Mouse (Mus musculus): ENCODE measurements around the gene Rasgrf2.

DNA sequence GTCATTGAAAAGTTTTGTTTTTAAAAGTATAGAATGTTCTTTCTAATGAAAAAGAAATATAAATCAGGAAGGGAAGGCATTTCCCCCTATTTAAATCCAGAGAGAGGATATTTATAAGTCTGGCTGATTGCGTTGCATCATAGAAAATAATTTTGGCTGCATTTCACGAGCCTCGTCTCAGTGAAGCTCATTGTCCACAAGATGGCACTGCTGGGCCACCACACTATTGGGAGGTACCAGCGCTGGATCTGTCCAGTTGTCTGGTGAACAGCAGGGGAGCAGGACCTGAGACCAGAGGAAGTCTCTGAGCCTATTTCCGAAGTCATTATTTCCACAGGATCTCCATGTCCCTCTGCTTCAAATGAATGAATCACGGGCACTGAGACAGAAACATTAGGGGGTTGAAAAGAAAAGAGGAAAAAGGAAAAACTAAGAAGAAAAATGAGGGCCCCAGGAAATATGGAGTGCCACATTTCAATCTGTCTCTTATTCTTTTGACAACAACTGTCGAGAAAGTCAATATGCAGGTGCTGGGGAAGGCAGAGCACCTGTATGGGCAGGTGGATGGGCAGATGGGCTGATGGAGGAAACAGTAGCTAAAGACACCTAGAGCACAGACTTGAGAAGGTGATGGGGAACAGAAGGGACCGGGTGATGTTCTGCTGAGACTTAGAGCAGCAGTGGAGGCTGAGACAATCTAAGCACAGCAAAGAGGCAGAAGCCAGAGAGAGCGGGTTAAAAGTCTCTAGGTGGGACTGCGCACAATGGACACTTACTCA, 223.1 kb downstream of the Rasgrf2 start:
- TF ChIP-seq CTCF (IDR thresholded peaks at IDR 0.05; ENCODE audit: low read depth) = peak; percentile 81
- no peak for TF ChIP-seq EP300 (IDR thresholded peaks at IDR 0.05; ENCODE audit: low read depth)
